Mouse (Mus musculus): Measurements from ENCODE around the gene Fam129b.

Fam129b gene

GRCm38 (mm10) chr2:32963981-32964380, 88.1 kb downstream of the Fam129b start:
- DNase-seq (ENCODE audit: extremely low read depth, low read depth, low spot score): no peak

- no peak for DNase-seq (ENCODE audit: extremely low read depth, low read depth, low spot score)
These were observed 88.9 kb downstream of the Fam129b start for GRCm38 (mm10) chr2:32964659-32965457.

- no peak for DNase-seq (ENCODE audit: extremely low read depth, low read depth, low spot score)
These were observed 89.7 kb downstream of the Fam129b start for GRCm38 (mm10) chr2:32965511-32966183.

- no peak for DNase-seq (ENCODE audit: extremely low read depth, low read depth, low spot score)
These were observed 90.3 kb downstream of the Fam129b start for GRCm38 (mm10) chr2:32966184-32966688.

- peak; percentile 36 for DNase-seq (ENCODE audit: extremely low read depth, low read depth, low spot score)
These were observed 91.0 kb downstream of the Fam129b start for GRCm38 (mm10) chr2:32966689-32967631.

GRCm38 (mm10) chr2:32968024-32968614, 92.2 kb downstream of the Fam129b start:
- DNase-seq (ENCODE audit: extremely low read depth, low read depth, low spot score): no peak

GRCm38 (mm10) chr2:32969326-32969725, 93.4 kb downstream of the Fam129b start:
- no peak for DNase-seq (ENCODE audit: extremely low read depth, low read depth, low spot score)

GRCm38 (mm10) chr2:32971235-32971634, 95.3 kb downstream of the Fam129b start:
- no peak for DNase-seq (ENCODE audit: extremely low read depth, low read depth, low spot score)

- no peak for DNase-seq (ENCODE audit: extremely low read depth, low read depth, low spot score)
These were observed 98.3 kb downstream of the Fam129b start for GRCm38 (mm10) chr2:32974216-32974615.
